Mouse (Mus musculus) liver, embryonic 14.5 days (tissue): ENCODE results near the gene Trim47.

Experiments
- CTCF ChIP-seq: IDR thresholded peaks from 2 replicates; pipeline ENCODE4 v1.5.1; 2016; ENCODE audit warnings: antibody characterized with exemption, low read depth, control low read depth
- EP300 ChIP-seq: IDR thresholded peaks from 2 replicates; pipeline ENCODE4 v1.6.1; 2016; ENCODE audit warnings: antibody characterized with exemption, low read depth

DNA sequence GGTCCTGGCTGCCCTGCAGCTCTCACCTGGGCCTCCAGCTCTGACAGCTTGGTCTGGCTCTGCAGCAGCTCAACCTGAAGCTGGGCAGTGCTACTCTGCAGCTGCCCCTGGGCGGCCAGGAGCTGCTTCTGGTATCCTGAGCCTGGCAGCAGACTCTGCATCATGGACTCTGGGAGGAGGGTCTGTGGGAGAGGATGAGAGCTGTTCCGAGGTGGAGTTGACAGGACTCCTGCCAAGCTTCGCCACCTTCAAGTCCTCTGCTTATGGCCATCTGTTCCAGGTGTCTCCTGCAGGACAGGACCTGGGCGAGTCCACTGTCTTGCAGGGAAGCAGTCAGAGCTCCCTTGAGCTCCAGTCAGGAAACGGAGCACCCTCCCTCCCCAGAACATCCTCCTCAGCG, 22.3 kb upstream of the Trim47 start:
- TF ChIP-seq CTCF (no peak), EP300 (no peak)
